Mouse (Mus musculus): ENCODE measurements around the gene Acvrl1.

Acvrl1 gene

GRCm38 (mm10) chr15:101128181-101129089, at the start of gene Acvrl1:
TSS of gene Acvrl1 (plus strand) at chr15:101128522.
- no peak for DNase-seq (ENCODE audit: low spot score)

DNA sequence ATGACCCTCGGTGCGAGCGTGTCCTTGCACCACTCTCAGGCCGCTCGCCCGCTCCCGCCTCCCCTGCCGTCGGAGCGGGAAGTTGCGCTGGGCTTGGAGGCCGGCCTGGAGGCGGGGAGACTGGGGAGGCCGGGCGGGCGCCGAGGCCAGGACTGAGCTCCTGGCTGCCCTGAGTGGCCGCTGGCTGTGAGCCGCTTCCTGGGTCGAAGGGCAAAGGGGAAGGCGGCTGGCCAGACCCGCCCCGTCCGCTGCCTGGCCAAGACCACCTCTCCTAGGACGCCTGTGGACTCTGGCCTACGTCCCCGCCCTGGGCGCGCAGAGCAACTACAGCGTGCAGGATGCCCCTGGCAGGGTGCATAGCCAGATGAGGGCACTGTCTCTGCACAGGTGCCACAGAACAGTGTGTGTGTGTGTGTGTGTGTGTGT, 49.6 kb upstream of the Acvrl1 start:
- DNase-seq (ENCODE audit: low spot score): peak; percentile 76

GRCm38 (mm10) chr15:101080031-101080520, 48.2 kb upstream of the Acvrl1 start:
- DNase-seq (ENCODE audit: low spot score): no peak

DNA sequence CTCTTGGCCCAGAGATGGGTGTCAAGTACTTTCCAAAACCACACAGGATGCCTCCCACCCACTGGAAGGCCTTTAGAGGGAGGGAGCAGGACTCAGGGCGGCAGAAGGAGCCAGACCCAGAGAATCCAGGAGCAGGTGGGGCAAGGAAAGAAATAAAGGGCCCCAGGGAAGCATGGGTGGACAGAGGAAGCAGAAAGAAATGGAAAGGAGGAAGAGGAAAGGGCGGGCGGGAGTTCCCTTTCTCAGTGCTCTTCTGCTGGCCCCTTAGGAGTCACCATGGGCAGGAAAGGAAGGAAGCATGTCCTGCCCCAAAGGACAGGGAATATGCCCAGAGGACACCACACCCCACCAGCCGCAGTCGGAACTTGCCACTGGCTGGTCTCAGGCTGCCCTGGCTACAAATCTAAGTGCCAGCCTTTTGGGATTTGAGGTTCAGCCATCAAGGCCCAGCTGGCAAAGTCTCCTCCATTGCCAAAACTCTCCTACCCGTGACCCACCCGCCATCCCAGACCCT, 47.2 kb upstream of the Acvrl1 start:
- DNase-seq (ENCODE audit: low spot score): no peak

DNA sequence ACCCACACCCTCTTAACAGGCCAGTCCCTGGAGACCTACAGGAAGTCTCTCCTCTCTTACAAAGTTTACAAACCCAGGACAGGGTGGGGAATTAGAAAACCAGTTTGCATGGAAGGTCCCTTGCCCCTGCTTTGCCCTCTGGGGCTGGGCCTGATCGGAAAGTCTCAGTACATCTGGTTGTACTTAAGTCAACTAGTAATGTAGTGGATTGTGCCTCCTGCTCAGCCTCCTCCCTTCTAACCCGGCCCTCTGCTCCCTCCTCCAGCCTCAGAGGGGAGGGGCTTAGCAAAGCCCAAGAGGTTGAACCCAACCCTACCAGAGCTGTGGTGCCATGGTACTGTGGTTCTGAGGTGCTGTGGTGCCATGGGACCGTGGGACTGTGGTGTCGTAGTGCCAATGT, 46.1 kb upstream of the Acvrl1 start:
- DNase-seq (ENCODE audit: low spot score): no peak

- DNase-seq (ENCODE audit: low spot score): no peak
These were observed 43.8 kb upstream of the Acvrl1 start for GRCm38 (mm10) chr15:101084499-101084898.

DNA sequence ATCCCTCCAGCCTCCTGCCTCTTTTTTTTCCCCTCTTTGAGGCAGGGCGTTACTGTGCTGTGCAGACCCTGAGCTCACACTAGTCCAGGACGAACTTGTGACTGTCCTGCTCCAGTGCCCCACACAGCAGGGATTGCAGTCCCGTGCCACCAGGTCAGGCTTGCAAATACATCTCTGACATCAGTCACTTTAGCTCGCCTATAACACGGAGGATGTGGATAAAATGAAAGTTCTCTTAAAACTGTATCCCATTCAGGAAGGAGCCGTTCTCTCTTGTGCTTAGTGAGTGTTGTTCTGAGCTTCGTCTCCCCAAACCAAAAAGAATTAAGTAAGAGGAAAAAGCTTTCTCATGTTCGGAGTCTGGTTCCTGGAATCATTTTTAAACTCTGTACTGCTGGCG, 41.9 kb upstream of the Acvrl1 start:
- DNase-seq (ENCODE audit: low spot score): no peak

DNA sequence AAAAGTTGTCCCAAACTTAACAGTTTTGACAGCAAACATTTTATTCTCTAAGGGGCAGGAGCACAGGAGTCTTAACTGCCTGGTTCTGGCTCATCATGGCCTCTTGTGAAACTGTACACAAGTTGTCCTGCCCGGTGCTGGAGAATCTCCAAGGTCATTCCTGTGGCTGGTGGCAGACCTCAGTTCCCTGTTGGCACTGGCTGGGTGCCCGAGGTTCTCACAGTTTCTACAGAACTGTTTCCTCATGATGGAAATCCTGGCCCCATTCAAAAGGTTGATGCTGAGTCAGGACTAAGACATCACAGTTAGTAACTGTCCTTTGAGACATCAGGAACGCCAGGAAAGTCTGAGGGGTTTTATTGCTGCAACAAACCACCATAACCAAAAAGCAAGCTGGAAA, 41.4 kb upstream of the Acvrl1 start:
- DNase-seq (ENCODE audit: low spot score): no peak

GRCm38 (mm10) chr15:101088291-101088690, 40.0 kb upstream of the Acvrl1 start:
- DNase-seq (ENCODE audit: low spot score): no peak

DNA sequence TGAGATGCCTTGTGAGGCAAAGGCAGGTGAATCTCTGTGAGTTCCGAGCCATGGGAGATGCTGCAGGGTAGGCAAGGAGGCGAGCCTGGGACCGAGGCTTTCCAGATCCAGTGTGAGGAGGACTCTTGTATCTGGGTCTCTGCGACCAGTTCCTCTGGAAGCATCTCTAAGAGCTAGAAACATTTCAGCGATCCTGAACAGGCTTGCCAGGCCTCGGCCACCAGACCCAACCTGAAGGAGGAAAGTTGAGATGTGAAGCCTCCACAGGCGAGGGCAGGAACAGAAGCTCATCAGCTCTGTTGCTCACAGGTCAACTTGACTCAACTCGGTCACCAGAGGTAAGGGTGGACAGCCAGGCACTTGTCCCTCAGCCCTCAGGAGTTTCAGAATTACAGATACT, 36.8 kb upstream of the Acvrl1 start:
- no peak for DNase-seq (ENCODE audit: low spot score)

- DNase-seq (ENCODE audit: low spot score): no peak
These were observed 36.0 kb upstream of the Acvrl1 start for GRCm38 (mm10) chr15:101092121-101092828.

GRCm38 (mm10) chr15:101092829-101093648, 35.3 kb upstream of the Acvrl1 start:
- peak; percentile 65 for DNase-seq (ENCODE audit: low spot score)

GRCm38 (mm10) chr15:101093988-101094387, 34.3 kb upstream of the Acvrl1 start:
- no peak for DNase-seq (ENCODE audit: low spot score)

DNA sequence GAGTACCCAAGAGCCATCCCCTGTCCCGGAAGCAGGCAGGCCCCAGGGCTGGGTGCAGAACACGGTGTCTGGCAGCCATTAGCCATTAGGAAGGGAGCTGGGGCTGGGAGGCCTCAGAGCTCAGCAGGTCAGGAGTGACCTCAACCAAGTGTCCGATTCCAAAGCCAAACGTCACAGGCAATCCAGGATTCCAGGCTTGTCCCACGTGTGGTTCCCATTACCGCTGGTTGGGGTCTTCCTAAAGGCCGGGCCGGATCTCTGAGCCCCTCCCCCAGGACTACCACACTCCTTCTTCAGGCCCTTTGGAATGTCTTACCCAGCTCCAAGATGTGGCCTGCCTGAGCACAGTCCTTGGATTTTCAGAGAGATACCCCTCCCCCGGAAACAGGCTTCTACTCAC, 33.3 kb upstream of the Acvrl1 start:
- no peak for DNase-seq (ENCODE audit: low spot score)

- DNase-seq (ENCODE audit: low spot score): no peak
These were observed 32.9 kb upstream of the Acvrl1 start for GRCm38 (mm10) chr15:101095392-101095791.

GRCm38 (mm10) chr15:101097985-101098651, 30.2 kb upstream of the Acvrl1 start:
- DNase-seq (ENCODE audit: low spot score): no peak

GRCm38 (mm10) chr15:101100996-101101395, 27.3 kb upstream of the Acvrl1 start:
- DNase-seq (ENCODE audit: low spot score): no peak

GRCm38 (mm10) chr15:101103605-101104304, 24.6 kb upstream of the Acvrl1 start:
- no peak for DNase-seq (ENCODE audit: low spot score)

- peak; percentile 76 for DNase-seq (ENCODE audit: low spot score)
These were observed 22.8 kb upstream of the Acvrl1 start for GRCm38 (mm10) chr15:101105496-101105994.

- no peak for DNase-seq (ENCODE audit: low spot score)
These were observed 22.3 kb upstream of the Acvrl1 start for GRCm38 (mm10) chr15:101106011-101106410.
